Mouse (Mus musculus): ENCODE data around the gene B3glct. TPM values are rescaled to one million over a fixed set of nuclear protein-coding genes. Genes with fewer than 3 reads are reported as not detected.
A peak's percentile ranks its signal among the peaks of the same experiment; 100 is the strongest.

The B3glct gene
- total and polyA plus RNA-seq, 3 experiments = 12.1 to 14.2 TPM; not detected in 1

GRCm38 (mm10) chr5:149776038-149776437, 98.0 kb downstream of the B3glct start:
- Histone ChIP-seq H3K9me3 (replicated peaks; ENCODE audit: insufficient read depth, low read length) (no peaks in the 10 kb centered on the region), H3K79me2 (ENCODE audit: control insufficient read depth, insufficient read depth, low read length, poor library complexity) (no peaks in the 10 kb centered on the region), H3K4me3 (ENCODE audit: control insufficient read depth in 1 of 2, insufficient read depth in 1 of 2, low read depth in 2 of 2, low read length in 2 of 2) (no peak overlapping the region), H3K27ac (ENCODE audit: control insufficient read depth, low read depth, low read length) (no peak overlapping the region), H3K36me3 (ENCODE audit: control insufficient read depth in 1 of 2, insufficient read depth in 2 of 2, low read length in 2 of 2) (peaks cover 0 to 4% of the 10 kb centered on the region in 2 experiments; a peak in 2 of 4 replicates), H3K9ac (ENCODE audit: control insufficient read depth, low read depth, low read length, poor library complexity, severe bottlenecking) (no peak overlapping the region), H3K4me1 (ENCODE audit: control insufficient read depth in 1 of 2, insufficient read depth in 2 of 2, low read length in 2 of 2) (peaks cover 13 to 17% of the 10 kb centered on the region in 2 experiments), H3K27me3 (ENCODE audit: control insufficient read depth in 1 of 2, insufficient read depth in 2 of 2, low read length in 2 of 2) (no peaks in the 10 kb centered on the region)
- peak; percentile 28 for DNase-seq (ENCODE audit: low read depth, low spot score)
- TF ChIP-seq RAD21 (IDR thresholded peaks at IDR 0.05; ENCODE audit: low read depth, low read length) = no peak
- TF ChIP-seq MEF2A (IDR thresholded peaks at IDR 0.05; ENCODE audit: extremely low read depth, insufficient replicate concordance, low read depth, low read length, poor library complexity, severe bottlenecking) = peak; percentile 86; the same call in 1 of the 2 replicates
- peak in 1 of 2 experiments; percentile 34; a peak in 3 of 4 replicates for TF ChIP-seq EP300 (IDR thresholded peaks at IDR 0.05; ENCODE audit: low read depth in 1 of 2, low read length in 2 of 2)
- peak; percentile 76 for TF ChIP-seq GATA1 (IDR thresholded peaks at IDR 0.05; ENCODE audit: low read depth, low read length)
- TF ChIP-seq TCF12 (IDR thresholded peaks at IDR 0.05; ENCODE audit: low read depth, low read length) = peak; percentile 23; the same call in 1 of the 2 replicates

- H3K27ac ChIP-seq (ENCODE audit: control insufficient read depth, low read depth, low read length) = no peak overlapping the region
- no peak overlapping the region for H3K9ac ChIP-seq (ENCODE audit: control insufficient read depth, low read depth, low read length, poor library complexity, severe bottlenecking)
- H3K9me3 ChIP-seq (replicated peaks; ENCODE audit: insufficient read depth, low read length) = no peaks in the 10 kb centered on the region
- peaks cover 13 to 17% of the 10 kb centered on the region in 2 experiments for H3K4me1 ChIP-seq (ENCODE audit: control insufficient read depth in 1 of 2, insufficient read depth in 2 of 2, low read length in 2 of 2)
- H3K79me2 ChIP-seq (ENCODE audit: control insufficient read depth, insufficient read depth, low read length, poor library complexity) = no peaks in the 10 kb centered on the region
- no peaks in the 10 kb centered on the region for H3K27me3 ChIP-seq (ENCODE audit: control insufficient read depth in 1 of 2, insufficient read depth in 2 of 2, low read length in 2 of 2)
- no peak for DNase-seq (ENCODE audit: low read depth, low spot score)
- no peak overlapping the region for H3K4me3 ChIP-seq (ENCODE audit: control insufficient read depth in 1 of 2, insufficient read depth in 1 of 2, low read depth in 2 of 2, low read length in 2 of 2)
- peaks cover 0 to 4% of the 10 kb centered on the region in 2 experiments; a peak in 2 of 4 replicates for H3K36me3 ChIP-seq (ENCODE audit: control insufficient read depth in 1 of 2, insufficient read depth in 2 of 2, low read length in 2 of 2)
- TF ChIP-seq BHLHE40 (IDR thresholded peaks at IDR 0.05; ENCODE audit: borderline replicate concordance, low read depth, low read length) (no peak), USF1 (IDR thresholded peaks at IDR 0.05; ENCODE audit: low read depth, low read length) (peak; percentile 21; the same call in 1 of the 2 replicates), POLR2AphosphoS5 (IDR thresholded peaks at IDR 0.05; ENCODE audit: borderline replicate concordance, low read depth, low read length) (no peak)
Observed at GRCm38 (mm10) chr5:149779740-149780139, 101.7 kb downstream of the B3glct start.

- Histone ChIP-seq H3K27me3 (ENCODE audit: control insufficient read depth in 1 of 2, insufficient read depth in 2 of 2, low read length in 2 of 2) (no peaks in the 10 kb centered on the region), H3K79me2 (ENCODE audit: control insufficient read depth, insufficient read depth, low read length, poor library complexity) (no peaks in the 10 kb centered on the region), H3K9ac (ENCODE audit: control insufficient read depth, low read depth, low read length, poor library complexity, severe bottlenecking) (no peak overlapping the region), H3K36me3 (ENCODE audit: control insufficient read depth in 1 of 2, insufficient read depth in 2 of 2, low read length in 2 of 2) (peaks cover 0 to 4% of the 10 kb centered on the region in 2 experiments; a peak in 2 of 4 replicates), H3K4me3 (ENCODE audit: control insufficient read depth in 1 of 2, insufficient read depth in 1 of 2, low read depth in 2 of 2, low read length in 2 of 2) (no peak overlapping the region), H3K4me1 (ENCODE audit: control insufficient read depth in 1 of 2, insufficient read depth in 2 of 2, low read length in 2 of 2) (peaks cover 10 to 12% of the 10 kb centered on the region in 2 experiments), H3K27ac (ENCODE audit: control insufficient read depth, low read depth, low read length) (no peak overlapping the region), H3K9me3 (replicated peaks; ENCODE audit: insufficient read depth, low read length) (no peaks in the 10 kb centered on the region)
- DNase-seq (ENCODE audit: low read depth, low spot score) = peak; percentile 70
- TF ChIP-seq RAD21 (IDR thresholded peaks at IDR 0.05; ENCODE audit: low read depth, low read length) (peak; percentile 66), USF1 (IDR thresholded peaks at IDR 0.05; ENCODE audit: low read depth, low read length) (no peak), MYC (IDR thresholded peaks at IDR 0.05; ENCODE audit: low read depth, low read length) (0 out of 2 replicates have a peak, but pooled peaks have one; percentile 35), SMC3 (IDR thresholded peaks at IDR 0.05; ENCODE audit: low read depth, low read length) (peak; percentile 76), ZC3H11A (IDR thresholded peaks at IDR 0.05; ENCODE audit: low read depth, low read length) (0 out of 2 replicates have a peak, but pooled peaks have one; percentile 27), POLR2AphosphoS2 (IDR thresholded peaks at IDR 0.05; ENCODE audit: low read length) (no peak), TAL1 (IDR thresholded peaks at IDR 0.05; ENCODE audit: low read length) (no peak), MAX (IDR thresholded peaks at IDR 0.05; ENCODE audit: low read length) (peak; percentile 52; the same call in 1 of the 2 replicates), CTCF (IDR thresholded peaks at IDR 0.05 in 2 of 3, conservative IDR thresholded peaks at IDR 0.05 in 1 of 3; ENCODE audit: control insufficient read depth in 1 of 3, insufficient read depth in 1 of 3, low read depth in 2 of 3, low read length in 3 of 3, poor library complexity in 1 of 3, severe bottlenecking in 1 of 3) (peak; percentile 87 to 97 (median 93))
Observed at GRCm38 (mm10) chr5:149780411-149780810, 102.4 kb downstream of the B3glct start.

Data from MEL (cell line).